Mouse (Mus musculus) kidney, postnatal 36 days (tissue): ENCODE results near the gene Tmem56.
A peak's percentile ranks its signal among the peaks of the same experiment; 100 is the strongest.

Experiments
- DNase-seq, 2 experiments: peaks; one replicate each; pipeline ENCODE4 v3.0.0; 2021 to 2022; ENCODE audit warnings: mixed read lengths in 2 of 2

The Tmem56 gene

DNA sequence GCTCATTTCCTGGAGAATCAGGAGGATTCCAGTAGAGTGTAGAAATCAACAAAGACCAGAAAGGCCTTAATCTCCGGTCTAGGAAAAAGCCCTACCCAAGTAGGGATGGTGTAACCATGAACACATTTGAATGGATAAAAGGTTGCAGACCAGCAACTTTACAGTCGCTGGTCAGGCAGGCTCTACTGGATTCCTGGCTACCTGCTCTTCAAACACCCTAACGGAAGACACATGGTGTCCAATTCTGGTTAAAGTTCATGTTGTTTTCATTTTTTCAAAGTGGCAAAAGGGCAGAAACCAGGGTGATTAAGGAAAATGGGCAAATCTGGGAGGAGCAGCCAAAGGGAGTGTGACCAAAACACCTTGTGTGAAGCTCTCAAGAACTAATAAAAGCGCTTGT, 5.9 kb downstream of the Tmem56 start:
- peak; percentile 23 to 42 for DNase-seq

DNA sequence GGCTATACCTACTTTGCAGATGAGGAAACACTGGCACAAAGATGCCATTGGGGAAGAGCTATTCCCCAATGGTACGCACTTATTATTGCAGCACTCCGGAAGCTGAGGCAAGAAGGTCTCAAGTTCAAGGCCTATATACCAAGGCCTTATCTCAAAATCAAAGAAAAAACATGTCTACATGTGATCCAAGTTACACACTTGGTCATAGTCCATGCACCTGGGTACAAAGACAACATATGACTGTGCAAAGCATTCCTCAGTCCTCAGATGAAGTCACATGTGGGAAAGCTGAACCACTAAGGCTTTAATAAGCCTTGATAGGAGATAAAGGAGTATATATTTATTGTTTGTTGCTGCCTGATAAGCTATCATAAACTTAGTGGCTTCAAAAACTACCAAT, 8.9 kb downstream of the Tmem56 start:
- no peak for DNase-seq

DNA sequence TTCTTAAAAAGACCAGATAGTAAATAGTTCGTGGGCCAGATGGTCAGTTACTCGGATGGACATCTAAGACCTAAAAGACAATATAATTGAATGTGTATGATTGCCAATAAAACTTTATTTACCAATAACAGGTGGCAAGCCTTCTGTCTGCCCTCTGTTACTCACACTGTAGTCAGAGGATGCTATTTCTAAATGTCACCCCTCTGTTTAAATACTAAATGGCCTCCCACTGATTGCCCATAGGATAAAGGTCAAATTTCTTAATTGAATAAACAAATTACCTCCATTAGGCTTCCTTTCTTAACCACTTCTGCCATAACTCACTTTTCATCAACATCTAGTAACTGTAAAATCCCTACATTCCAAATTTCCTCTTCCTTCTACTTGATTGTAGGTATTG, 10.3 kb downstream of the Tmem56 start:
- no peak for DNase-seq

DNA sequence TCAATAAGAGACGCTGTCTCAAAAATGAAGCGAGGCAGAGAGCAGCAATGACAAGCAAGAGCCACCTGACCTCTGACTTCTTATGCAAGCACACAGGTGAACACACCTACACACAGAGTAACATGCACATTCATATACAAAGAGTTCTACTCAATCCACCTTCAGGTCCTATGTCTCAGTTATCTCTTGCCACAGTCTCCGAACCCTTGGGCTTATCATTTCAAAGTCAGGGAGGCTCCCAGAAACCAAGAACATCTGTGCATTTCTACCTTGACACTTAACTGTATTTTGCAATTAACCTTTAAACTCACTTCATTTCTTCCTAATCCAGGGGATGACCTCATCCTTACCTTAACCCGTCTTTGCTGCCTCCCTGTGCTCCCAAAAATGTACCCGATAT, 15.6 kb downstream of the Tmem56 start:
- no peak for DNase-seq

DNA sequence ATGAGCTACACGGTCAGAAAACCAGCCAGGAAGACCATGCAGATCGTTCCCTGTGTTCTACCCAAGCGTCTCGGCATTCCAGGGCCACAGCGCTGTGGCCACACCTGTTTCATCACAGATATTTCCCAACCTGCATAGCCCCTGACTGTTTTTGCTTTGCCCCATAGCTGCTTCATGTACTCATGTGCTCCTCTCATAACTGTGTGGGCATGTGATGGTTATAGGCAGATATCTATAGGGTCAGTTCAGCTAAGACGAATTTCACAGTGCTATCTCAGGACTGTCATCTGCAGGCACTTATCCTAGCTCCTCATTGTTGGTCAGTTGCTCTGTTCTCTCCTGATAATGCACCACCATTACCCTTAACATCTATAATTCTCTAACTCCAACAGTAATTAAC, 18.7 kb downstream of the Tmem56 start:
- DNase-seq = no peak

DNA sequence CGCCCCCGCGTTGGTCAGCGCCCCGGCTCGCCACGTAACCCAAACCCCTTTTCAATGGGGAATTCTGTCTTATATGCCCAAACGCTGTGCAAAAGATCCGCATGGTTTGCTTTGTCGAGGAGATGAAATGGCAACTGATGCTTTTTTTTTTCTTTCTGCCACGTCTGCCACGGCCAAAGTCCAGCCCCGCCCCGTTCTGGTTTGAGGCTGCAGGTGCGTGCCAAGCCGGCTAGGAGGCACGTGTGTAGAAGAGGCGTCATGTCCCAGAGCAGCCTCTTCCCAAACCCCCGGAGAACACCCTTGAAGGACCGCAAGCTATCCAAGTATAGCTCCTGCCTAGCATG, 19.7 kb downstream of the Tmem56 start:
- peak; percentile 87 to 91 for DNase-seq

DNA sequence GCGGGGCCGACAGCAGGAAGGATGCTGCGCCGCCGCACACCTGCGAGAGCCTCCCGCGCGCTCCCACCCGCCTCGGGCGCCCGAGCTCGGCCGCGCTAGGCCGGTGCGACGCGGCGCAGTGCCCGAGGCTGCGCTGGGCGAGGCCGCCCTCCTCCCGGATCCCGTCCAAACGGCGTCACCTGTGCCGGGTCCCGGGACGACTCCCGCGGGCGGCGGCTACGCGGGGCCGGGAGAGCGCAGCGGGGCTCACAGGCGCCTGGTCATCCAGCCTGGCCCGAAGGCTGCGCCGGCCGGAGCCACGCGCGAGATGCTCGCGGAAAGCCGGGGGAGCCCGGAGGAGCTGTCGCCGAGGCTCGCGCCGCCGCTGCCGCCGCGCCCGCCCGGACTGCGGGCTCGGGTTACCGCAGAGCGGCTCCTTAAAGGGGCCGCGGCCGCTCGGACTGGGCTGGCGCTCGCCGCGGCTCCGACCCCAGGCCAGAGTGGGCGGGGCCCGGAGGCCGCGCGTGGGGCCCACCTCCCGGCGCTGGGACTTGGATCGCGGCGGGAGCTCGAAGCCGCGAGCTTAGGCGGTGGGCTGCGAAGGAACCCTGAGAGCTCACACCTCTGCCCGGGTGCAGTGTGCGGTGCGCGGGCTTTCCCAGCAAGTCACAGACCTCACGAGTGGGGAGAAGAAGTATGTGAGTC, 20.2 kb downstream of the Tmem56 start:
- peak; percentile 37 to 74 for DNase-seq

DNA sequence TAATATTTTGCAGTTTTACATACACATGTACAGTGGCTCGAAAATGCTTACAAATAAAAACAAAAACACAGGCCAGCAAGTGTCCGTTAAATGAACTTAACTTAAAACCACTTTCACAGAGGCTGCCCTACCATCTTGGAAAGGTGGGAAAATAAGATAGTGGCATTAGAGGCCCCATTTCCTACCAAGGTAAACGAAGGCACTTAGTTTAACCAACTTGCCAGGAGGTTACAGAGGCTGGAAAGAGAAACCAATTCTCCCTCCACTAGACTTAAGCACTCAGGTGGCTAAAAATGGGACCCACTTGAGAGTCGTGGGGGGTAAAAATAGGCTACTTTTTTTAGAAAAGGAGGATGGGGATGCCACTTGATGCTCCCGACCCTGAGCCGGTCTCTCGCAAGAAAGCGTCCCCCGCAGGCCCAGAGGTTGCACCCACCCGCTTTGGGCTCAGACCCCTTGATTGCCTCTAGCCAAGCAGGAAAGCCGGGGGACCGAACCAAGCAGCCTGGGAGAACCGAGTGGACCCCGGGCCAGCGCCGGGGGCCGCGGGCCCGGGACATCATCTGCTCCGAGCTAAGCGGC, 20.9 kb downstream of the Tmem56 start:
- no peak for DNase-seq

DNA sequence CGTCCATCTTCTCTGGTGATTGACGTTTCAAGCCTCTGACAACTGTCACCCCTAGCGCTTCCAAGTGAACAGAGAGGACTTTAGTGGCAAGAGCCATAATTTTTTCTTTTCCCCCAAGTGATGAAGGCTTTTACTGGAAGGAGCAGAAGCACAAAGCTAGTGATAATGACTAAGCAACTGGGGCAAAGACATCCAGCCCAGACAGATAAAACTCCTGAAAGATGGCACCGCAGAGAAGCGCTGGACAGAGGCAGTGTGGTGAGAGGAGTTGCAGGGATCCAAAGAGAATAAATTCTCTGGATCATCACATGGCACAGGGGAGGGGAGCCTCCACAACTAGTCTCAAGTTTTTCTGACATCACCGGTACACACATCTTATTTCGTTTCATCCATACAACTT, 21.6 kb downstream of the Tmem56 start:
- DNase-seq = no peak

DNA sequence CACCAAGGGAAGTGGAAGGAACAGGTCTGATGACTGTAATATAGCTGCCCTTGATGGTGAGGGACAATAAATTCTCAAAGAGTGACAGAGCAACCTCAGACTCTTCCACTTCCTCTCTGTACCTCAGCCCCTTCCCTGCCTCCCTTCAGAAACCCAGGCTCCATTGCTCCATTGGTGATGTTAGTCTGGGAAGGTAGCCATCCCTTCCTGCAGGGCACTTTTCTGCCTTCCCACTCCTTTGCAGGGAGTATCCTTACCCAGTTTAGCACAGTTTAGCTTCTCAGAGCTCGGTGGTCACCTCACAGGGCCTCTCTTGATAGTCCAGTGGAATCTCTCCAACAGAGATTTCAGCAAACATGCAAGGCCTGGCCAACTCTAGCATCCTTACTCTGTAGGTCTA, 22.1 kb downstream of the Tmem56 start:
- no peak for DNase-seq

DNA sequence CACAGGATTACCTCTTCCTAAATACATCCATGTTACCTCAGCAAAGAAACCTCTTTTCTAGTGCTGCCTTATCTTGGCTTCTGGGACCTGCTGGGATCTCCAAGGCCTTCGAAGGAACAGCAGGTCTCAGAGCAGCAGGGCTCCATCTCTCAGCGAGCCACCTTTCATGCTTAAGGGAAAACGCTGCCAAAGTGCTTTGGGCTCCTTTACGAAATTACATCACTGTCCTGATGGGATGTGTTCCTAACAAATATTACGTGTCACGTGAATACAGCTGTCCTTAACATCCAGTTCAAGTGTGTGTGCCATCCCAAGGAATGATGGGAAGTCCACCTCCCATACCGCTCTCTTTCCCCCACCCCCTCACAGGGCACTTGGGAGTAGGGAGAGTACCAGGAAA, 22.9 kb downstream of the Tmem56 start:
- no peak for DNase-seq

DNA sequence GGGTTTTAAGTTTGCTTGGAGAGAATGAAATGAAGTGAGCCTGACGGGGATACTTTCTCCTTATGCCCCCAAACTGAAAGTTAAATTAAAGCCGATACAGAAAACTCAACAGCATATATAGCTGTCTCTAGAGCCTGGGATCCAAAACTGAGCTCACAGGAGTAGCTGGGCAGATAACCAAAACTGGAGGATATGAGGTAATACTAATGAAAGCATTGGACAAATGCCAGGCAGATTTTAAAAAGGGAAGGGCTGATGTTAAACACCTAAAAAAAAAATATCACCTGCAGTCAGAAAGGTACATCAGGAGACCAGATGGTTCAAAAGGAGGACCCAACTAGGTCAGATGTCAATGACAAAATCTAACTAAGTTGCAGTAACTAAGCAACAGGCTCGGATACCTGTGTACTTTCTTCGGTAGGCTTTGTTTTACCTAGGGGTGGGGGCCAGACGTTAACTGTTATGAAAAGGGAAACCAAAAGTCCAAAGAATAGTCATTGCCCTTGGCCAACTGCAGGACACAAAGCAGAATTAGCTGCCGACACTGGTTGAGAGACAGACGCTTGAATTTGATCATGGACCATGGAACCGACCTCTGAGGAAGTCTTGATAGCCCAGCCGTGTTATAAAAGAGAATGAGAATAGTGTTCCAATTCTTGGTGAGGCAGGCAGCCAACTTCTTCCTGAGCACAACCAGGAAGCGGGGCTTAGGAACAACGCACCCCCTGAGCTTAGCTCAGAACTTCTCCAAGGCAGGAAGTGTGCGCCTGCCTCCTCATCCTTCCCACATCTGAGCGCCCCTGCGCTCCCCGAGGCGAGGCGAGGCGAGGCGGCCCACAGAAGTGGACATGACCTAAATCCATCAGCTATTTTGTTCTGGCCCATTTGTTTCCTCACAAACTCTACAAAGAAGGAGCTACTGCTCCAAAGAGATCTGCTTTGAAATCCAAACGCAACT, 24.1 kb downstream of the Tmem56 start:
- peak; percentile 14 to 41 for DNase-seq

DNA sequence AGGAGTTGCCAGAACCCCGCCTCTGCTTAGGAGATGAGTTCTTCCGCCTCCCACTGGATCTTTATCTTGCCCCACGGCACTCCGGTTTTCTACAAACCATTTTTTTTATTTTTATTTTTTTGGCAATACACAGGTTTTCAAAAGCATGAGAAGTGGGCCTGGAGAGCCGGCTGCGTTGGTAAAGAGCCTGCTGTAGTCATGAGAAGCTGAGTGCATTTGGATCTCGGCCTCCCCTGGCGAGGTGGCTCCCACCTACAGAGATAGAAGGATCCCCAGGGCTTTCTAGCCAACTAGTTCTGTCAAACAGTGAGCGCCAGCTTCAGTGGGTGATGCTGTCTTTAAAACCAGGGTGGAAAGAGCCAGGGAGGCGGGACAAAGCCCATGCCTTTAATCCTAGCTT, 25.5 kb downstream of the Tmem56 start:
- no peak for DNase-seq

DNA sequence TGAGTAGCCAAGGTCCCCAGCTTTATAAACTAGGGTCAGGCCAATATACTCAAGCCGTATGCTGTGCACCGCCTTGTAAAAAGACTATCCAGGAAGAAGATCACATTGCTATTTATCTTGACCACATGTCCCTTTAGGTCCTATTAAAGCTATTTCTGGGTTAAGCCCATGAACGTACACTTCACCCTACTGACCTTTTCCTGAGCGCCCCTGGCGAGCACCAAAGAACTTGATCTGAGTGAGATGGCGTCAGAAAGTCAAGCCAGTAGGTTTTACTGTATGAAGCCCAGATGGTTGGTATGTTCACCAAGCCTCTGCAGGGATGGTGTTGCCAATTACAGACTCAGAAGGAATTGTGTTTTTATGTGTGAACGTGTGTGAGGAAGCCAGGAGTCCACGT, 26.8 kb downstream of the Tmem56 start:
- no peak for DNase-seq

DNA sequence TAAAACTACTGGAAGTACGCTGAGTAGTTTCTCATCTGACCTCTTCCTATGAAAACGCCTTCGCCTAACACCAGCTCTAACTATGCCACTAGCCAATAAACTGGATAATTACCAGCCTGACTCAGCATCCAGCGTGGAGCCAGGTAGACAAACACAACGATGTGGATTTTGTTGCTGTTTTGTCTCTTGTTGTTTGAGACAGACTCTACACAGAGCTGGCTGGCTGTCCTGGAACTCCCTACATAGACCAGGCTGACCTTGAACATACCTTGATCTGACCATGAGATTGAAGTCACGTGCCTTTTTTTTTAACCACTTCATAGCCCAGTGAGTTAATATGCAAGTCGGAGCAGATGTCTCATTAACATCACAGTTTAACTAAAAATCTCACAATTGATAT, 27.4 kb downstream of the Tmem56 start:
- no peak for DNase-seq

DNA sequence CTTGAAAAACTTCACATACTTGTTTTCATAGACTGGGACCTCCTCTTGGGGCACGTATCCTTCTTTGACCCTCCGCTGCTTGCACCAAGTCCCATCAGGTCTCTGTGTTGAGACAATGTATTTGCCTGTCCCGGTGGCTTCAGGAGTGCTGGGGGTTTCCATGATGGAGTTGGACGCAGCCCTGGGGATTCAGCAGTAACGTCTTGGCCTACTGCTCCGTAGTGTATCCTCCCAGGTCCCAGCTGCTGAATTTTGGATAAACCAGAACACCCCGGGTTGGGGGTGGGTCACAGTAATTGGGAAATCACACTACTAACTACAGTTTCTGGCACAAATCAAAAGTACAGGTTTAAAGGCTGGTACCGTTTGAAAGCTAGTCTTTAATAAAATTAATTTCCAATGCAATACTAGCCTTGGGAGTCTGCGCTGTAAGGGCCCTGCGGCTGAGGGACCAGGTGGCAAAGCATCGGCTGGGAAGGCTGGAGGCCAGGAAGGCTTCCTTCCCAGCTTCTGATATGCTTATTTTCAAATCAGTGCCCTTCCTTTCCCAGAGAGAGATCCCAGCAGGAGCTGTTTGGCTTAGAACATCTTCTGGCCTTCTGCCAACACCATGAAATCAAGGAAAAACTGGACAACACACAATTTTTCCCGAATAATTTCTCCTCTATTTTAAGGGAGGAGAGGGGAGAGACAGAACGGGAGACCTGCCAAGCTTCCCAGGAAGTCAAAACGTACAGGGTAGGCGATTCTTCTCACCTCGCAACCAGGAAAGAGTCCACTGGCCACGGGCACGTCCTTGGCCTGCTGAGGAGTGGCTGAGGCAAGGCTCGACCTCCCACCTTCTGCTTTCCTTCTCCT, 32.1 kb downstream of the Tmem56 start:
- DNase-seq = peak in 1 of 2 experiments; percentile 8

DNA sequence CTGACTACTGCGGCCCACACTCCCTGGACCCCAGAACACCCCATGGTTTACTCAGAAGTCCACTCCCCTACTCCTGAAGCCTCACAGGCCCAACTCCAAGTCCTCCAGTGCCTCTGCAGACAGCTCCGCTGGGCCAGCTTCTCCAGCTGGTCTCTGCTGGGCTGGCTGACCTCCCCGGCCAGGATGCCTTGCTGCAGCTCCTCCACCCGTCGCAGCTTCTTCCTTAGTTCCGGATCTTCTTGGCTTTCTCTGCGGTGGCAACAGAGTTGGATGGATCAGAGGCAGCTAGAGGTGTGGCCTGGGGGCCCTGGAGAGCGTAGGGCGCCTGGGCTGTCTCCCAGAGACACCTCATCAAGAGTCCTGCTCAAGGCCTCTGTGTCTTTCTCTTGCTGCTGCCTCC, 32.9 kb downstream of the Tmem56 start:
- DNase-seq = peak in 1 of 2 experiments; percentile 5

DNA sequence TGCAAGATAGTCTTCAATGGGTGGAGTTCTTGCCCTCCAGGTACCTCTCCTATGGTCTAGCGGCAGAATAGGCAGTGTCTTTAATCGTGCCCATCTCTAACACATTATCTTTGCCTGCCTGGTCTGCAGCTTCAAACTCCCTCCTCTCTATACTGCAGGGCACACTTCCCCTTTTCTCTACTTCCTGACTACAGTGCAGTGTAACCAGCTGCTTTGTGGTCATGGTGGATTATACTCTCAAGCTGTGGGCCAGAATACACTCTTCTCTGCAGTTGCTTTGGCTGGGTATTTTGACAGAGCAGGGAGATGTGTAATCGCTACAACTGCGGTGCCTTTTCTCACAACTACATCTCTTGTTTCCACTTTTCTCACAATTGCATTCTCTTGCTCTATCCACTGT, 40.0 kb downstream of the Tmem56 start:
- no peak for DNase-seq

DNA sequence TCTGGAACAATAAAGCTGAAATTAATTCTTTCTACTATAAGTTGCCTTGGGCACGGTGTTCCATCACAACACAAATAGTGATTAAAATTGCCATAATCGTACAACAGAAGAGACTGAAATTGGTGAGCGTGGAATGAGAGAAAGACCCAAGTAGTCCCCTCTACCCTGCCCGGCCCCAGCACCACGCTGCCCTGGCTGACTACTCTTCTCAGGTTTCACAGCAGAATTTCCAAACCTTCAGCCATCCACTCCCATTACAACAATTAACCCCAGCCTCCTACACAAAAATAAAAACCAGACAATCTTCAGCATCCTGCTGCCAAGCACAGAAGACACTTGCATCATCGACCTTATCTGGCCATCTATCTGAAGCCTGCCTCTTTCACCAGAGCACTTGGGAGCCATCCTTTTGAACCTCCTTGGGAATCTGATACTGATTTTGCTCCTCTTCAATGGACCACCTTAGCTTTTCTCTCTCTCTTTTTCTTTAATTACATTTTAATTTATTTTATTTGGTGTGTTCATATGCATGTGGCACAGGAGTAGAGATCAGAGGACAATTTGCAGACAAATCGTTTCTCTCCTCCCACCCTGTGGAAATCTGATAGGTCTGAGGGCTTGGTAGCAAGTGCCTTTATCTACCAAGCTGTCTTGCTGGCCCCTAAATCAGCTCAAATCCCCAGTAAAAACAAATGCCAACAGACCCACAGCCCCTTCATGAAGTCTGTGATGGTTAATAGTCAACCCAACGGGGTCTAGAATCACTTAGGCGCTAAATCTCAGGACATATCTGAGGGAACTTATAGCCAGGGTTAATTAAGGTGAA, 40.6 kb downstream of the Tmem56 start:
- DNase-seq = no peak

DNA sequence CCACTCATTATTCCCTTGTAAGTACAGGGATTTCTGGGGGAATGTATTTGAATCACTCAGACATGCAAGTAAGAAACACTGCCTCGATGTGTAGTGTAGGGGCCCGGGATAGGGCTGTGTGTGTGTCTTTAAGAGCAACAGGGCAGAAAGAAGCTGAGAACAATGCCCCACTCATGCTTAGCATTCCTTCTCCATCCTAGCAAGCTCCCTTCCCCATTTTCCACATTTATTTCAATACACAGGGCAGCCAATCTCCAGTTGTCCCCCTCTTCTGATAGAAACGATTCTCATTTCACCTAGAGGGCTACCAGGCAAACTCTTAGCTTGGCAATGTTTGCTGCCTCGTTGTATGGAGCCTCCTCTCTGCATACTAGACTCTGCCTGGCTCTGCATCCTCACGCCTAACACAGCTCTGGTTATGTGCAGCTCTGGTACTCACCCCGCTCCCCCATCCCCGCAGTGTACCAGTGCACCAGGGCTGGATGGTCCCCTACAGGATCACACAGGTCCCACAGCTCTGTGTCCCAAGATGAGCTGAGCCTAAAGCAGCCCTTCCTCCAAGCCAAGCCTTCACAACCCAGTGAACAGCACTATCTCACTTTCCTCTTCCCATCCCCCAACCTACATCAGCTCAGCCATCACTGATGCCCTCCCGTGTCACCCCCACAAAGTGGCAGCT, 42.4 kb downstream of the Tmem56 start:
- no peak for DNase-seq

DNA sequence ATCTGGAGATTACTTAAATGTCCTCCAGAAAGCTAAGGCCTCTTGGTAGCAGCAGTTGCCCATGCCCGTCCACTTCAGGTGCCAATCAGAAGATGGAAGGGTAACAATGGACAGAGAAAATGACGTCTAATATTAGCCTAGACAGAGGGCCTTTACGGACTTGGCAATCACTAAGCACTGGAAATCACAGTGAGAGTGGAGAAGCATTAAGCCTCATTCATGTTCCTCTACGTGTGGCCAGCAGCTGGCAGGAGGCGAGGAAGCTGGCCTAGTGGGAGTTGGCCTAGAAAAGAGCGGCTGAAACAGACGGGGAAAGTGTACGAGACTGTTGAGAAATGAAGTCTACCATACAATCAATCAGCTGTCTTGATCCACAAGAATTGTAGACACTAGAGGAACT, 43.8 kb downstream of the Tmem56 start:
- DNase-seq = no peak

DNA sequence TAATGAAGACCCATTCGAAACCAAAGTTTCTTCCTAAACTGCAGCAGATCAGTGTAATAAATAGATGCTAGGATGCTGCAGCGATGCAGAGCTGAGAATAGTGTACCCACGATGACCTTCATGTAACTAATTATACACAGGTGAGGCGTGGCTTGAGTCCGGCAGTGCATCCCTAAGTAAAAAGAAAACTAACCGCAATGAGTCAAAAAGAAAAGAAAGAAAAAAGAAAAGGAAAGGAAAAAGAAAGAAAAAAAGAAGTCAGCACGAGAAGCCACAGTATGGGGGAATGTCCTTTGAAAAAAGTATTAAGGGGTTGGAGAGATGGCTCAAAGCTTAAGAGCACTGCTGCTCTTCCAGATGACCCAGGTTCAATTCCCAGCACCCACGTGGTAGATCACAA, 58.1 kb downstream of the Tmem56 start:
- DNase-seq = no peak
